Mouse (Mus musculus) lung, postnatal 0 days (tissue): Measurements from ENCODE around the gene Gtf2h2. TPM values are rescaled to one million over a fixed set of nuclear protein-coding genes. Genes with fewer than 3 reads are reported as not detected.

Experiments
- ATAC-seq: fragments of 200-750 bp; cut with Nextera tagmentation; 2 replicates; pipeline ENCODE4 v1.8.0; 2017; ENCODE audit warnings: moderate library complexity
- DNase-seq: peaks from one replicate; pipeline ENCODE4 v3.0.0-alpha.2; 2016; ENCODE audit warnings: low spot score
- H3K27ac ChIP-seq: fragments of 300-500 bp; sonication (generic); 2 replicates; pipeline ENCODE4 v1.5.1; 2014; ENCODE audit warnings: antibody characterized with exemption, mild to moderate bottlenecking, low read length, mixed read lengths
- H3K27me3 ChIP-seq: fragments of 300-500 bp; sonication (generic); replicated peaks from 2 replicates; pipeline ENCODE4 v1.6.1; 2014; ENCODE audit warnings: low read length, mixed read lengths; ENCODE audit not compliant: insufficient read depth
- H3K36me3 ChIP-seq: fragments of 300-500 bp; sonication (generic); 2 replicates; pipeline ENCODE4 v1.6.1; 2014; ENCODE audit warnings: low read length, mixed read lengths; ENCODE audit not compliant: insufficient read depth
- H3K4me1 ChIP-seq: fragments of 300-500 bp; sonication (generic); 2 replicates; pipeline ENCODE4 v1.6.1; 2014; ENCODE audit warnings: antibody characterized with exemption, low read depth, low read length, mixed read lengths; ENCODE audit not compliant: insufficient read depth
- H3K4me2 ChIP-seq: fragments of 300-500 bp; sonication (generic); replicated peaks from 2 replicates; pipeline ENCODE4 v1.6.1; 2014; ENCODE audit warnings: low read depth, mild to moderate bottlenecking, low read length, moderate library complexity, mixed read lengths
- H3K4me3 ChIP-seq: fragments of 300-500 bp; sonication (generic); 2 replicates; pipeline ENCODE4 v1.5.1; 2014; ENCODE audit warnings: low read depth, low read length
- H3K9ac ChIP-seq: fragments of 300-500 bp; sonication (generic); replicated peaks from 2 replicates; pipeline ENCODE4 v1.6.1; 2014; ENCODE audit warnings: low read depth, mild to moderate bottlenecking
- H3K9me3 ChIP-seq: fragments of 300-500 bp; sonication (generic); 2 replicates; pipeline ENCODE4 v1.6.1; 2016; ENCODE audit warnings: low read length, mixed read lengths
- CTCF ChIP-seq: IDR thresholded peaks from 2 replicates; pipeline ENCODE4 v1.5.1; 2016; ENCODE audit warnings: antibody characterized with exemption, mild to moderate bottlenecking
- EP300 ChIP-seq: IDR thresholded peaks from 2 replicates; pipeline ENCODE4 v1.6.1; 2016; ENCODE audit warnings: antibody characterized with exemption, mild to moderate bottlenecking, control low read depth
- WGBS: fragments of 180-500 bp; shearing (Covaris S2); extraction: QIAGEN DNeasy Blood & Tissue Kit; methylation state at CpG from one replicate; pipeline ENCODE4 v1.1.7; 2014; 5-methylcytosine and 5-hydroxymethylcytosine counted together
- polyA plus RNA-seq: library from polyadenylated mRNA; unstranded; fragments of >200 nt; fragmentation: Nextera tagmentation; extraction: Ambion mirVana; gene quantifications from 2 replicates; pipeline ENCODE4 v1.2.1, GENCODE M21; 2015

Gene Gtf2h2
- 22.9 and 35.5 TPM in 2 replicates for polyA plus RNA-seq

GRCm38 (mm10) chr13:100492061-100492787, at the start of gene Gtf2h2:
TSS of gene Gtf2h2 (minus strand) at chr13:100492579.
- WGBS, result 1% methylated on average over 48 of the region's 51 CpGs
- ATAC-seq, result peak; percentile 70
- peaks cover 4% of the 10 kb centered on the region; the same call in 1 of the 2 replicates for H3K36me3 ChIP-seq

GRCm38 (mm10) chr13:100536149-100536548, 43.8 kb upstream of the Gtf2h2 start:
- ATAC-seq, result no peak
- Histone ChIP-seq H3K4me2 (no peak overlapping the region), H3K27ac (no peak overlapping the region)

More at GRCm38 (mm10) chr13:100492061-100492787, at the start of gene Gtf2h2:
- H3K4me3 ChIP-seq, result peak within 1 kb of the TSS; percentile 55
- peak; percentile 88 for DNase-seq
- H3K4me1 ChIP-seq, result no peaks in the 10 kb centered on the region; the same call in 1 of the 2 replicates
- H3K9me3 ChIP-seq, result no peaks in the 10 kb centered on the region
- H3K9ac ChIP-seq, result peak within 1 kb of the TSS; percentile 39
- H3K27me3 ChIP-seq, result no peaks in the 10 kb centered on the region
- H3K27ac ChIP-seq, result peak within 1 kb of the TSS; percentile 17
- peak within 1 kb of the TSS; percentile 68 for H3K4me2 ChIP-seq
- no peak for TF ChIP-seq EP300
- TF ChIP-seq CTCF, result peak; percentile 97

GRCm38 (mm10) chr13:100532788-100533365, 40.5 kb upstream of the Gtf2h2 start:
- peak; percentile 80 for DNase-seq
- no peak overlapping the region for H3K4me2 ChIP-seq
- peaks cover 4% of the 10 kb centered on the region; the same call in 1 of the 2 replicates for H3K4me1 ChIP-seq
- WGBS, result 13% methylated on average over 6 of the region's 6 CpGs
- TF ChIP-seq CTCF, result no peak
- TF ChIP-seq EP300, result peak; percentile 85; the same call in 1 of the 2 replicates
- H3K36me3 ChIP-seq, result no peaks in the 10 kb centered on the region
- no peaks in the 10 kb centered on the region for H3K9me3 ChIP-seq
- ATAC-seq, result peak; percentile 94
- no peak overlapping the region for H3K4me3 ChIP-seq
- H3K27me3 ChIP-seq, result no peaks in the 10 kb centered on the region
- H3K9ac ChIP-seq, result no peak overlapping the region
- peak overlapping the region; percentile 68 for H3K27ac ChIP-seq

More at GRCm38 (mm10) chr13:100536149-100536548, 43.8 kb upstream of the Gtf2h2 start:
- Histone ChIP-seq H3K4me1 (peaks cover 4% of the 10 kb centered on the region; the same call in 1 of the 2 replicates), H3K4me3 (no peak overlapping the region), H3K9ac (no peak overlapping the region), H3K36me3 (no peaks in the 10 kb centered on the region), H3K27me3 (no peaks in the 10 kb centered on the region), H3K9me3 (no peaks in the 10 kb centered on the region)
- TF ChIP-seq EP300 (no peak), CTCF (no peak)
- 68% methylated on average over 3 of the region's 3 CpGs for WGBS
- no peak for DNase-seq

- Histone ChIP-seq H3K27ac (no peak overlapping the region), H3K4me1 (no peaks in the 10 kb centered on the region), H3K4me2 (no peak overlapping the region), H3K27me3 (no peaks in the 10 kb centered on the region), H3K36me3 (no peaks in the 10 kb centered on the region), H3K4me3 (no peak overlapping the region), H3K9ac (no peak overlapping the region), H3K9me3 (no peaks in the 10 kb centered on the region)
- ATAC-seq, result no peak
- WGBS, result 57% methylated on average over 6 of the region's 6 CpGs
- DNase-seq, result no peak
- no peak for TF ChIP-seq EP300
- TF ChIP-seq CTCF, result no peak
Measured at GRCm38 (mm10) chr13:100526649-100527038, 34.3 kb upstream of the Gtf2h2 start.

- peak; percentile 55 for ATAC-seq
- Histone ChIP-seq H3K4me2 (no peak overlapping the region), H3K4me1 (no peaks in the 10 kb centered on the region), H3K27ac (no peak overlapping the region), H3K9ac (no peak overlapping the region), H3K9me3 (no peaks in the 10 kb centered on the region), H3K27me3 (no peaks in the 10 kb centered on the region), H3K36me3 (no peaks in the 10 kb centered on the region), H3K4me3 (no peak overlapping the region)
- no peak for TF ChIP-seq EP300
- no peak for TF ChIP-seq CTCF
- DNase-seq, result peak; percentile 72
- 47% methylated on average over 6 of the region's 6 CpGs for WGBS
Measured at GRCm38 (mm10) chr13:100525935-100526648, 33.7 kb upstream of the Gtf2h2 start.

- no peaks in the 10 kb centered on the region for H3K36me3 ChIP-seq
- no peak overlapping the region for H3K4me2 ChIP-seq
- H3K9me3 ChIP-seq, result no peaks in the 10 kb centered on the region
- TF ChIP-seq EP300 (no peak), CTCF (no peak)
- H3K27me3 ChIP-seq, result no peaks in the 10 kb centered on the region
- ATAC-seq (no peak), DNase-seq (no peak)
- no peak overlapping the region for H3K9ac ChIP-seq
- H3K4me1 ChIP-seq, result no peaks in the 10 kb centered on the region
- no peak overlapping the region for H3K27ac ChIP-seq
- WGBS, result 86% methylated on average over 6 of the region's 6 CpGs
- no peak overlapping the region for H3K4me3 ChIP-seq
Measured at GRCm38 (mm10) chr13:100524896-100525295, 32.5 kb upstream of the Gtf2h2 start.
